Mouse (Mus musculus) kidney, postnatal 0 days (tissue): ENCODE measurements around the gene Gucy1a1. TPM values are rescaled to one million over a fixed set of nuclear protein-coding genes. Genes with fewer than 3 reads are reported as not detected.

Experiments used
- ATAC-seq: fragments of 200-750 bp; cut with Nextera tagmentation; replicated peaks from 2 replicates; pipeline ENCODE4 v1.8.0; 2017; ENCODE audit warnings: low read depth, moderate number of reproducible peaks, moderate TSS enrichment, moderate library complexity; ENCODE audit not compliant: low FRiP score
- DNase-seq: peaks from one replicate; pipeline ENCODE4 v3.0.0-alpha.2; 2016; ENCODE audit warnings: low spot score
- H3K27ac ChIP-seq: fragments of 300-500 bp; sonication (generic); 2 replicates; pipeline ENCODE4 v1.5.1; 2014; ENCODE audit warnings: mild to moderate bottlenecking
- H3K27me3 ChIP-seq: fragments of 300-500 bp; sonication (generic); 2 replicates; pipeline ENCODE4 v1.6.1; 2014; ENCODE audit warnings: low read length, mixed read lengths; ENCODE audit not compliant: insufficient read depth
- H3K36me3 ChIP-seq: fragments of 300-500 bp; sonication (generic); 2 replicates; pipeline ENCODE4 v1.6.1; 2014; ENCODE audit warnings: low read length, mixed read lengths; ENCODE audit not compliant: insufficient read depth
- H3K4me1 ChIP-seq: fragments of 300-500 bp; sonication (generic); replicated peaks from 2 replicates; pipeline ENCODE4 v1.6.1; 2014; ENCODE audit warnings: antibody characterized with exemption, low read length, mixed read lengths; ENCODE audit not compliant: insufficient read depth
- H3K4me2 ChIP-seq: fragments of 300-500 bp; sonication (generic); 2 replicates; pipeline ENCODE4 v1.6.1; 2014; ENCODE audit warnings: mild to moderate bottlenecking, low read length, moderate library complexity, mixed read lengths
- H3K4me3 ChIP-seq: fragments of 300-500 bp; sonication (generic); replicated peaks from 2 replicates; pipeline ENCODE4 v1.5.1; 2014; ENCODE audit warnings: low read depth, low read length
- H3K9ac ChIP-seq: fragments of 300-500 bp; sonication (generic); 2 replicates; pipeline ENCODE4 v1.6.1; 2014; ENCODE audit warnings: low read depth, low read length
- H3K9me3 ChIP-seq: fragments of 300-500 bp; sonication (generic); replicated peaks from 2 replicates; pipeline ENCODE4 v1.6.1; 2016; ENCODE audit warnings: low read length, inconsistent platforms, mixed read lengths
- CTCF ChIP-seq: IDR thresholded peaks from 2 replicates; pipeline ENCODE4 v1.5.1; 2016; ENCODE audit warnings: antibody characterized with exemption, low read depth, mild to moderate bottlenecking, moderate library complexity
- WGBS: fragments of 180-500 bp; shearing (Covaris S2); extraction: QIAGEN DNeasy Blood & Tissue Kit; methylation state at CpG from one replicate; pipeline ENCODE4 v1.1.7; 2014; 5-methylcytosine and 5-hydroxymethylcytosine counted together
- polyA plus RNA-seq: library from polyadenylated mRNA; unstranded; fragments of >200 nt; fragmentation: Nextera tagmentation; extraction: Ambion mirVana; gene quantifications from 2 replicates; pipeline ENCODE4 v1.2.1, GENCODE M21; 2015

The Gucy1a1 gene
- polyA plus RNA-seq = 72.4 and 72.5 TPM in 2 replicates

DNA sequence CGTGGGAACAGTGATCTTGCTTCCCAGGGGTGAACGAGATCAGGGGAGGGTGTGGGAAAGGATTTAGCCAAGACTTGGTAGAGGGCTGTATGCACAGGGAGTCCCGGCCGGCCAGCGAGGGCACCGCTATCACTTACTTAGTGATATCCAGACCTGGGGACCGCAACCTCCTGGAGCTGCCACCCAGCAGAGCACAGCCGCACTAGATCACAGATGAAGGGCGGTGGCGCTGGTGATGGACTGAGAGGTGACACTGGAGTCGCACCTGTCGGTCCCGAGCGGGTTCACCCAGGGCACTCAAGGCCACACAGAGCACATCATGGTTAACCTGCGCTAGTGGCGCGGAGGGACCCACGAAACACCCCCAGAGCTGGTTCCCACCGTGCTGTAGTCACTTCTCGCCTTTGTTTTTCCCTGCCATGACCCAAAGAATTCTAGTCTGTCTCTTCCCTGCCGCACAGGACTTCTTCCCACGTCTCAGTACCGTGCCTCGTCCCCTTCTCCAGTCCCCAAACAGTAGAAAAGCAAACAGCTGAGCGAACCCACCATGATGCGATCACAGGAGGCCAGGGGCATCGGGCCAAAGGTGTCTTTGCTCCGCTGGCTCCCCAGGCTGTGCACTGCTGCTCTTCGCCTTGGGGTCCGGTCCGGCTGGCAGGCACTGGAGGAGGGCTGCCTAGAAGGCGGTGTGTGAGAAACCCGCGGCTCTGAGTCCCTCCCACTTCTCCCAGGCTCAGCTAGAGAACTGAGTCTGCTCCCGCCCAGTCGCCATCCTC is at the start of gene Gucy1a1:
Gene Gucy1a1 (minus strand): TSS at position 664 of the 776 bp plus-strand sequence.
- Histone ChIP-seq H3K27me3 (no peaks in the 10 kb centered on the region), H3K27ac (peak within 1 kb of the TSS; percentile 82), H3K4me1 (no peaks in the 10 kb centered on the region), H3K9ac (peak within 1 kb of the TSS; percentile 79), H3K36me3 (no peaks in the 10 kb centered on the region), H3K4me2 (peak within 1 kb of the TSS; percentile 67), H3K4me3 (peak within 1 kb of the TSS; percentile 66), H3K9me3 (no peaks in the 10 kb centered on the region)
- DNase-seq (peak; percentile 87), ATAC-seq (peak; percentile 90)
- no peak for TF ChIP-seq CTCF
- under 1% methylated on average over 36 of the region's 36 CpGs for WGBS

DNA sequence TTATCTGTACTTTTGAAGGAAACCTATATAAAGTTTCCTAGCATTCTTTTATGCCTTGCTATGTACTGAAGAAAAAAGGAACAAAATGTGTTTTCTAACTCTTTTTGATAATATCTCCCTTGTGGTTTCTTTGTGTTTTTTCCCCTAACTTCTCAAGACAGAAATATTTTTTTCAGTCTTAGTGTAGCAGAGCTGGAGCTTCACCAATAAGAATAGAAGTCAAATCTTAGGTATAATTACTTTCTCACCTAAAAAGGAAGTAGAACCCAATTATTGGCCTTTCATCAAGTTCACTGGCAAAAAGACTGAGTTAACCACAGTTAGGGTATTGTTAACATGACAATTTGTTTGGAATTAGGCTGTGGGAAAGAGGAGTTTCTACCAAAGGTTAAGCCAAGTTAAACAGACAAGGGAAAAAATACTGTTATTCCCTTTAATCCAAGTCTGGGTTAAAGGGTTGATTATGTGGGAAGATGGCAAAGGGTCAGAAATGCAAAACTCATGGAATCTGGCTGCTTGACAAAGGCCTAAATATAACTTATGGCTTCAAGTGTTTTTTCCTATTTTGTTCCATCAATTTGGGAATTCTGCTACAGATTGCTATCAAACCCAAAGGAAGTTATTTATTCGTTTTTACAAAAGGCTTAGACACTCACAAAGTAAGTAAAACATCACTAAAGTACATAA is 46.1 kb upstream of the Gucy1a1 start:
- DNase-seq = peak; percentile 83
- no peak for ATAC-seq

GRCm38 (mm10) chr3:82185626-82186025 is 40.0 kb upstream of the Gucy1a1 start:
- Histone ChIP-seq H3K27me3 (no peaks in the 10 kb centered on the region), H3K4me2 (no peak overlapping the region), H3K9me3 (no peaks in the 10 kb centered on the region), H3K4me3 (no peak overlapping the region), H3K4me1 (no peaks in the 10 kb centered on the region), H3K27ac (no peak overlapping the region), H3K36me3 (no peaks in the 10 kb centered on the region), H3K9ac (no peak overlapping the region)
- no peak for ATAC-seq
- 80% methylated on average over 9 of the region's 9 CpGs for whole genome bisulfite sequencing
- DNase-seq = no peak
- no peak for TF ChIP-seq CTCF

More for the DNA sequence above, 46.1 kb upstream of the Gucy1a1 start:
- Histone ChIP-seq H3K27ac (no peak overlapping the region), H3K4me1 (no peaks in the 10 kb centered on the region), H3K4me3 (no peak overlapping the region), H3K9me3 (no peaks in the 10 kb centered on the region), H3K36me3 (no peaks in the 10 kb centered on the region), H3K9ac (no peak overlapping the region), H3K27me3 (no peaks in the 10 kb centered on the region), H3K4me2 (no peak overlapping the region)
- no peak for TF ChIP-seq CTCF
- 53% methylated on average over 1 of the region's 1 CpGs for WGBS

DNA sequence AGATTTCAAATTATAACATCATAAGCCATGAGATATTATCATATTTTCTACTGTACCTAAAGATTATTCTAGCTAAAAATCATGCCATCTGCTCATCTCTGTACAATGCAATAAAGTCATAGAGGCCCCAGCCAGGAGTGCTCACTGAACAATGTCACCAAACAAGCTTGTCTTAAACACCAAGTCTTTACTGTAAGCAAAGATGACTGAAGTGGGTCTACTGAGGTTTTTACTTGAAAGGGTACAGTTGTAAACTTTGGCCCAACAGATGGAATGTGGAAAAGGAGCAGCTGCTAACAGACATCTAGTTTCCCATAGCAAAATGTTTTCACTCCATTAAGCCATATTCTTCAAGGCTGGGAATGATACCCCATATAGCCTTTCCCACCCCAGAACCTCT is 35.9 kb upstream of the Gucy1a1 start:
- Histone ChIP-seq H3K4me2 (no peak overlapping the region), H3K4me1 (no peaks in the 10 kb centered on the region), H3K9ac (no peak overlapping the region), H3K9me3 (no peaks in the 10 kb centered on the region), H3K36me3 (no peaks in the 10 kb centered on the region), H3K27ac (no peak overlapping the region), H3K4me3 (no peak overlapping the region), H3K27me3 (no peaks in the 10 kb centered on the region)
- DNase-seq = no peak
- no peak for TF ChIP-seq CTCF
- no peak for ATAC-seq

DNA sequence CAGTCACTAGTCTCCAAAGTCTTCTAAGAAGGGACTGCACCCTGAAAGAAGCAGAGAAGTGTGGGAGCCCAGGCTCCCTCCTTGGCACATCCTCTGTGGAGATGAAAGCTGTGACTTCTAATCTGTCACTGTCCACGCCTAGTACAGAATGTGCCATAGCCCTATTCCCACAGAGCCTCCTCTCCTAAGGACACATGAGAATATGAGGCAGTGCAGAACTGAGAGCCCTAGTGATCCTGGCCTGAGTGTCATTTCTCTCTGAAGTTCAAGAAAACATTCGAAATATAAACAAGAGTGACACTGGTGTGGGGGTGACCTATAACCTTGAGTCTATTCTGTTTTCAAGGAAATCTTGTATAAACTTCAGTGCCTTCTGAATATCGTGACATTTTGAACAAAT is 34.7 kb upstream of the Gucy1a1 start:
- Histone ChIP-seq H3K9me3 (no peaks in the 10 kb centered on the region), H3K36me3 (no peaks in the 10 kb centered on the region), H3K9ac (no peak overlapping the region), H3K4me1 (no peaks in the 10 kb centered on the region), H3K4me2 (no peak overlapping the region), H3K27me3 (no peaks in the 10 kb centered on the region), H3K4me3 (no peak overlapping the region), H3K27ac (no peak overlapping the region)
- ATAC-seq (no peak), DNase-seq (no peak)
- TF ChIP-seq CTCF = no peak
- 39% methylated on average over 3 of the region's 3 CpGs for WGBS

DNA sequence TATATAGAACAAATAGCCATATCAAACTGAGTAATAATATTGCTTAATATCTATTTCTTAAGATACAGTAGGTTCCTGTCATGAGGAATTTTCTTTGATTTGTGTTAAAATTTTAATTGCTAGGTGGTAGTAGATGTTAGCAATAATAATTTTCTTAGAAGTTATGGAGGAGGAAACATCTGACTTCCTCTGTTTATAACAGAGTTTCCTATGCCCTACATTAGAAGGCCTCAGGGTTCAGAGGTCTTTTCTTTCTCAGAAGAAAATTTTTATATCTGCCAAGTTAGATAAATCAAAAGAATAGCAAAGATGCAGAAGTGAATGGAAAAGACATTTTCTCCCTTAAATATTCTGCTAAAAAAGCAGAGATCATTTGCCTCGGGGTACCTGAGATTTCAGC is 29.9 kb upstream of the Gucy1a1 start:
- DNase-seq = peak; percentile 64

More for the DNA sequence above, 29.9 kb upstream of the Gucy1a1 start:
- no peak for ATAC-seq
- Histone ChIP-seq H3K4me1 (no peaks in the 10 kb centered on the region), H3K27ac (no peak overlapping the region), H3K4me3 (no peak overlapping the region), H3K9me3 (no peaks in the 10 kb centered on the region), H3K4me2 (no peak overlapping the region), H3K27me3 (no peaks in the 10 kb centered on the region), H3K9ac (no peak overlapping the region), H3K36me3 (no peaks in the 10 kb centered on the region)
- TF ChIP-seq CTCF = no peak
- 51% methylated on average over 1 of the region's 1 CpGs for WGBS
